Mouse (Mus musculus): ENCODE results near the gene Slc9a8. TPM values are rescaled to one million over a fixed set of nuclear protein-coding genes. Genes with fewer than 3 reads are reported as not detected.
"Not testable (repeated sequence)": the region's sequence is repeated elsewhere in the genome, so short reads cannot be mapped to it uniquely, and the experiment has no call there.

The Slc9a8 gene
- polyA plus RNA-seq, 1 experiment from 2014 or later, result 27.0 TPM

DNA sequence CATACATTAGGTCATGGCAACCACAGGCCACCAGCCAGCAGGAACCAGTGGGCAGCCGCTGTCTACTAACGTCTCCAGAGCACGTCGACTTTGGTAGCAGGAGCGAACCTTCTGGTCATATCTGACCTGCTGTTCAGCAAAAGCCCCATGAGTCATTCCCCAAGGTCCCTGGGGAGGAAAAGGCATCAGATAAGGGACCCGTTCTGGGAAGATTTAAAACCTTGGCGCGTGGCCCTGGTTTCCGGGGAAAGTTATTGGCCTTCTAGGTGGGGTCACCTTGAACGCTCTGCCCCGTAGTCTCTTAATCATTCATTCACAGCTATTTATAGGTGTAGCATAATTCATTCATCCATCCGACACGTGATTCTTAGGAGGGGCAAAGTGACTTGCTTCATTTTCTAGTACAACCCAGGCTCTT, 37.8 kb upstream of the Slc9a8 start:
- no peaks in the 10 kb centered on the region for H3K27me3 ChIP-seq
- H3K9me3 ChIP-seq, result no peaks in the 10 kb centered on the region
- H3K4me1 ChIP-seq (replicated peaks), result 0 out of 2 replicates have a peak, but pooled peaks cover 4% of the 10 kb centered on the region
- ATAC-seq (ENCODE audit: insufficient number of reproducible peaks, insufficient read depth, low FRiP score, low TSS enrichment, low read depth), result no peak
- WGBS, result 84% methylated on average over 13 of the region's 13 CpGs
- no peak overlapping the region for H3K27ac ChIP-seq
- no peak overlapping the region for H3K4me2 ChIP-seq
- H3K36me3 ChIP-seq, result no peaks in the 10 kb centered on the region
- H3K9ac ChIP-seq (replicated peaks), result no peak overlapping the region
- no peak overlapping the region for H3K4me3 ChIP-seq (replicated peaks)

DNA sequence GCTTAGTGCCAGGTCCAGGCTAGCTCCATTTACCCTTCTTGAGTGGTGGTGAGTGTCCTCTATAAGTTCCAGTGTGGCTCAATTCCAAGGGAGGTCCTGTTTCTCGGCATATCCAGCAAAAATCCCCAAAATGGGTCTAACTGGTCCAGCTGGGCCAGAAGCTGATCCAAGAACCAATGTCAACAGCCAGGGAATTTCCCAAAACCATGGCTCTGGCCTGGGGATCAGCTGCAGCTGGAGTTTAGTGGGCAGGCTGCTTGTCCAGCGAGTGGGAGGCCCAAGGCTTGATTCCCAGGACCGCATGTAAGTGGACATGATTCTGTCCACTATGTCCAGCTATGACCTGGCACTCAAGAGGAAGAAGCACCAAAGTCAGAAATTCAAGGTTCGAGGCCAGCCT, 35.1 kb upstream of the Slc9a8 start:
- no peaks in the 10 kb centered on the region for H3K27me3 ChIP-seq
- no peak overlapping the region for H3K4me3 ChIP-seq (replicated peaks)
- no peak for ATAC-seq (ENCODE audit: insufficient number of reproducible peaks, insufficient read depth, low FRiP score, low TSS enrichment, low read depth)
- WGBS, result 85% methylated on average over 4 of the region's 4 CpGs
- H3K27ac ChIP-seq, result no peak overlapping the region
- H3K4me1 ChIP-seq (replicated peaks), result no peaks in the 10 kb centered on the region
- no peak overlapping the region for H3K4me2 ChIP-seq
- H3K9ac ChIP-seq (replicated peaks), result no peak overlapping the region
- no peaks in the 10 kb centered on the region for H3K9me3 ChIP-seq
- no peaks in the 10 kb centered on the region for H3K36me3 ChIP-seq

DNA sequence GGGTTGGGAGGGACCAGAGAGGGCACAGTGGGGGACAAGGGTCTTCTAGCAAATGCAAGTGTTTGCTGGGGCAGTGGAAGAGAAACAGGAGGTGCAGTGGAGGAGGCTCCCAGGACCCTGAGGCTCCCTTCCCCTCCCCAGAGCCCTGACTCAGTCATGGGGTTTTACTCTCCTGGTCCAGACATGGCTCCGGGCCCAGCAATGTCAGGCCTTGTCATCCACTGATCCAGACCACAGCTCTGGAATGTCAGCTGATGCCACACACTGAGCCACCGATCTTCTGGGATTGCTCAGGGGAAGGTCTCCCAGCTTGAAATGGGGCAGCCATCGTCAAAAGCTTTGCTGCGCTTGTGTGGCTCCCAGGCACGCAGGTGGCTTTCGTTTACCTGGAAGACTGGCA, 34.5 kb upstream of the Slc9a8 start:
- Histone ChIP-seq H3K36me3 (no peaks in the 10 kb centered on the region), H3K27me3 (no peaks in the 10 kb centered on the region), H3K27ac (no peak overlapping the region), H3K4me2 (no peak overlapping the region), H3K4me1 (replicated peaks) (no peaks in the 10 kb centered on the region), H3K9me3 (no peaks in the 10 kb centered on the region), H3K9ac (replicated peaks) (no peak overlapping the region), H3K4me3 (replicated peaks) (no peak overlapping the region)
- no peak for ATAC-seq (ENCODE audit: insufficient number of reproducible peaks, insufficient read depth, low FRiP score, low TSS enrichment, low read depth)
- 76% methylated on average over 6 of the region's 6 CpGs for WGBS

DNA sequence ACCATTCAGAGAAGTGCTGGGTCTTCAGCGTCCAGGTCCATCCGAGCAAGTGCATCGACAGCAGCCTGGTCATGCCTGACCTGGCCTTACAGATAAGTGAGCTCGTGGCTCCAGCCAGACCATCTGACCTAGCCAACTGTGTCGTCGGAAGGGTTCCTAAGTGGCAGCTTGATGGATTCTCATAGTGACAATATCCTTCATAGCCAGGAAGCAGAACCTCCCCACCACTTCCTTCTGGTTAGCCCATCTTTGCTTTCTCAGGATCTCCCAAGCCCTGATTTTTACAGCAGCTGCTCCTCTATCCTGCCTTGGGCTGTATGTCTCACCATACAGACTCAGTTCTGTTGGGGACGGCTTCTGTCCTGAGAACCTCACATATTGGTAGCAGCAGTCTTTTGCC, 27.1 kb upstream of the Slc9a8 start:
- Histone ChIP-seq H3K9me3 (no peaks in the 10 kb centered on the region), H3K36me3 (no peaks in the 10 kb centered on the region), H3K9ac (replicated peaks) (no peak overlapping the region), H3K27ac (no peak overlapping the region), H3K27me3 (no peaks in the 10 kb centered on the region), H3K4me1 (replicated peaks) (no peaks in the 10 kb centered on the region), H3K4me3 (replicated peaks) (no peak overlapping the region), H3K4me2 (no peak overlapping the region)
- no peak for ATAC-seq (ENCODE audit: insufficient number of reproducible peaks, insufficient read depth, low FRiP score, low TSS enrichment, low read depth)
- 88% methylated on average over 7 of the region's 7 CpGs for WGBS

DNA sequence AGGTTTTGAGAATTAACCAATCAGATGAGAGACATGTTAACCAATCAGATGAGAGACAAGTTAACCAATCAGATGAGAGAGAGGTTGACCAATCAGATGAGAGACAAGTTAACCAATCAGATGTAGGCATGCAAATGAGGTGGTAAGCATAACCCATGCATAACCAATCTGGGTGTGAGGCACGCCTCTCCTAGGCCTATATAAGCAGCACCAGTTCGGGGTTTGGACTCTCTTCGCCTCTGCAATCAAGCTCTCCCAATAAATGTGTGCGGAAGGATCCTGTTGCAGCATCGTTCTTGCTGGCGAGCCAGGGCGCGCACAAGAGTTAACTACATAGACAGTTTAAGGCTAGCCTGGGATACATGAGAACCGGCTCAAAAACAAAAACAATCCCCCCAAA, 25.1 kb upstream of the Slc9a8 start:
- not testable (repeated sequence) for H3K4me2 ChIP-seq; ATAC-seq (ENCODE audit: insufficient number of reproducible peaks, insufficient read depth, low FRiP score, low TSS enrichment, low read depth); H3K27ac ChIP-seq; H3K4me1 ChIP-seq (replicated peaks); H3K27me3 ChIP-seq; H3K9ac ChIP-seq (replicated peaks); H3K9me3 ChIP-seq; H3K36me3 ChIP-seq; H3K4me3 ChIP-seq (replicated peaks)
- WGBS, result 92% methylated on average over 9 of the region's 9 CpGs

DNA sequence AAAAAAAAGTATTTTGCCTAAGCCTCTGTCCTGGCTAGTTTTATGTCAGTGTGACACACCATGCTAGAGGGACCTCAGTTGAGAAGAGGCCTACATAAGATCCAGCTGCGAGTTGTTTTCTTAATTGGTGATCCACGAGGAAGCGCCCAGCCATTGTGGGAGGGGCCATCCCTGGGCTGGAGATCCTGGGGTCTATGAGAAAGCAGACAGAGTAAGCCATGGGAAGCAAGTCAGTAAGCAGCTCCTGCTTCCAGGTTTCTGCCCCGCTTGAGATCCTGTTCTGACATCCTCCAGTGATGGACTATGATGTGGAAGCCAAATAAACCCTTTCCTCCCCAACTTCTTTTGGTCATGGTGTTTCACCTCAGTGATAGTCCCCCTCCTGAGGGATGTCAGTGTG, 22.5 kb upstream of the Slc9a8 start:
- 55% methylated on average over 4 of the region's 4 CpGs for WGBS
- no peaks in the 10 kb centered on the region for H3K27me3 ChIP-seq

DNA sequence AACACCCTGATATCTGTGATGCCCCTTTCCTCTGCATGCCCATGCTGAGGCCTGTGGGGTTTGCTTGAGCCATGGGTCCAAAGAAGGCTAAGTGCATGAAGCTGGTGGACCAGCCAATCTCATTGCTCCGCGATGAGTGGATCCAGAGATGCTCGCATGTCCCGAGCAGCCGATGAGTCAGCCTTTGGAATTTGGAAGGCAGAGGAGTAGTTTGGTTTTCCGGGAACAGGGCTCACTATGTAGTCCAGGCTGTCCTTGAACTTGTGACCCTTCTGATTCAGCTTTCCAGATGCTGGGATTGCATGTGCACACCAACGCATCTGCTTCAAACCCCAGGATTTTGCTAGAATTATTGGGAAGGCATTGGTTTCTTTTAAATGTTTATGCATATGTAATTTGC, 21.9 kb upstream of the Slc9a8 start:
- H3K4me2 ChIP-seq, result no peak overlapping the region
- no peaks in the 10 kb centered on the region for H3K36me3 ChIP-seq
- WGBS, result 86% methylated on average over 7 of the region's 7 CpGs
- H3K27ac ChIP-seq, result no peak overlapping the region
- H3K9ac ChIP-seq (replicated peaks), result no peak overlapping the region
- no peak for ATAC-seq (ENCODE audit: insufficient number of reproducible peaks, insufficient read depth, low FRiP score, low TSS enrichment, low read depth)
- H3K9me3 ChIP-seq, result no peaks in the 10 kb centered on the region
- H3K4me1 ChIP-seq (replicated peaks), result no peaks in the 10 kb centered on the region
- no peak overlapping the region for H3K4me3 ChIP-seq (replicated peaks)
- H3K27me3 ChIP-seq, result no peaks in the 10 kb centered on the region

More for the DNA sequence above, 22.5 kb upstream of the Slc9a8 start:
- Histone ChIP-seq H3K4me1 (replicated peaks) (no peaks in the 10 kb centered on the region), H3K9ac (replicated peaks) (no peak overlapping the region), H3K36me3 (no peaks in the 10 kb centered on the region), H3K27ac (no peak overlapping the region), H3K4me2 (no peak overlapping the region), H3K9me3 (no peaks in the 10 kb centered on the region), H3K4me3 (replicated peaks) (no peak overlapping the region)
- no peak for ATAC-seq (ENCODE audit: insufficient number of reproducible peaks, insufficient read depth, low FRiP score, low TSS enrichment, low read depth)

DNA sequence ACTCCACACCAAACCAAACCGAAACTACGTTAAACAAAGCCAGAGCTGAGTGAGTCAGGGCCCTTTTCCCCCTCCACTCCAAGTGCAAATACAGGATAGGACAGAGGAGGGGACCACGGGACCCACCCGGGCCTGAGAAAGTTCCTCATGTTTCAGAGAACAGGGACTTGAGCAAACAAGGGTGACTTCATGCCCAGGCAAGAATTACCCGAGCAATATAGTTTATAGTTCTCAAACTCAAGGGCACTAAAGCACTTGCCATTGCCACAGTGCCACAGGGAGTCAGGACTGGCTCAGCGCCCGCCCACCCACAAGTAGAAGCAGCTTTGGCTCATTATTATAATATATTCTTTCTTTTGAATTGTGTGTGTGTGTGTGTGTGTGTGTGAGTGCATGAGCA, 18.4 kb upstream of the Slc9a8 start:
- Histone ChIP-seq H3K27me3 (no peaks in the 10 kb centered on the region), H3K36me3 (no peaks in the 10 kb centered on the region), H3K4me2 (no peak overlapping the region), H3K4me1 (replicated peaks) (no peaks in the 10 kb centered on the region), H3K9ac (replicated peaks) (no peak overlapping the region), H3K27ac (no peak overlapping the region), H3K9me3 (no peaks in the 10 kb centered on the region), H3K4me3 (replicated peaks) (no peak overlapping the region)
- ATAC-seq (ENCODE audit: insufficient number of reproducible peaks, insufficient read depth, low FRiP score, low TSS enrichment, low read depth), result no peak
- WGBS, result 77% methylated on average over 7 of the region's 7 CpGs

DNA sequence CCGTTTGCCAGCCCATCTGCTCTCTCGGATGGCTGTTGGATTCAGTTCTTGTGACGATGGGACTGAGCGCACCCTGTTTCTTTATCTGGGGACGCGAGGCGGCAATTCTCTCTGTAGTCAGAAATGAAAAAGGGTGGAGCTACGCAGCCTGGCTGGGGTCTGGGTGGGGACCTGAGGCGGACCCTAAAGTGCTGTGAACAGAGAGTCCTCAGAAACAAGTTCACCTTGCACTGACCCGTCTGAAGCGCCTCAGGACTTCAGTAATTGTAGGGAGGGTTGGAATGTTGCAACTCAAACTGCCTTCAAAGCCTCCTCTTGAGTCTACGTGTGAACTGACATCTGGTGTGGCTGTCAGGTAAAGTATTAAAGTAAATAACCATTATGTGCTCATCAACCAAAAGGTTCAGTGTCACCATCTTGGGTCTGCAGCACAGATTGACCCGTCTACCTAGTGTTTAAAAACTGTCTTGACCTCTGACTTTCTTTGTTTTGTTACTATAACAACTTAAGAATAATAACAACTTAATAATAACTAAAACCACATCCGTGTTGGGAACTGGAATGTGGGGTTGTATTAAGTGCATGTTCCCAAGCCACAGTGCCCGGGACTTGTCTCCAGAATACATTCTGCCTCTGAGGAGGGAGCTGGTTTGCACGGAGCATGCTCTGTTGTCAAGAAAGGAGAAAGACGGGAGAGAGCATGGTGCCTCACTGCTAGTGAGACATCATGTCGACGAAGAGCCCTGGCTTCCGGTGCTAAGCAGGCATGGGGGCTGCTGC, 16.2 kb upstream of the Slc9a8 start:
- WGBS, result 80% methylated on average over 20 of the region's 20 CpGs
- Histone ChIP-seq H3K4me2 (no peak overlapping the region), H3K4me1 (replicated peaks) (no peaks in the 10 kb centered on the region), H3K4me3 (replicated peaks) (no peak overlapping the region), H3K27ac (no peak overlapping the region), H3K9ac (replicated peaks) (no peak overlapping the region), H3K36me3 (no peaks in the 10 kb centered on the region), H3K9me3 (no peaks in the 10 kb centered on the region), H3K27me3 (no peaks in the 10 kb centered on the region)
- no peak for ATAC-seq (ENCODE audit: insufficient number of reproducible peaks, insufficient read depth, low FRiP score, low TSS enrichment, low read depth)

DNA sequence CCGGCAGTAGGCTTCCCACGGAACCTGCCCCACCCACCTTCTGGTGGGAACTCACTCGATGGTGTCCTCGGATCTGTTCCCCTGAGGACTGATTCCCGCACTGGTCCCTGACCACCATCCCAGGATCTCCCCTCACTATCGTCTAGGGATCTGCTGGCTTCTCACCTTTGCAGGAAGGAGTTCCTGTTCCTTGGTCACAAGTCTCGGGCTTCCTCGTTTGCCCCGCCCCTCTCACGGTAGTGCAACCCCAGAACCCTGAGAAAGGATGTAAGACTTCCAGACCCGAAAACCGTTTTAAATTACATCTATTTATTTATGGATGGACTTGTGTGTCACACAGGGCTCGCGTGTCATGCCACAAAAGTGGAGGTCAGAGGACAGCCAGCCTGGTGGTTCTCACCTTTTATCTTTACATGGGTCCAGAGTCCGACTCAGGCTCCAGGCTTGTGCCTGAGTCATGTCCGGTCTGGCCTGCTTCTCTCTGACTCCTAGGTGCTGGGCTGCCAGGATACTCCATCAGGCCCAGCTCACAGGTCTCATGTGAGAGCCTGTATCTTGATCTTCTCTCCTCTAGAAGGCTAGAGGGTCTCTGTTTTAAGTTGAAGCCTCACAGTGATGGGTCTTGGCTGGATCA, 14.1 kb upstream of the Slc9a8 start:
- no peak for ATAC-seq (ENCODE audit: insufficient number of reproducible peaks, insufficient read depth, low FRiP score, low TSS enrichment, low read depth)
- Histone ChIP-seq H3K4me2 (no peak overlapping the region), H3K9ac (replicated peaks) (no peak overlapping the region), H3K9me3 (no peaks in the 10 kb centered on the region), H3K4me1 (replicated peaks) (no peaks in the 10 kb centered on the region), H3K4me3 (replicated peaks) (no peak overlapping the region), H3K36me3 (no peaks in the 10 kb centered on the region), H3K27ac (no peak overlapping the region), H3K27me3 (no peaks in the 10 kb centered on the region)
- 93% methylated on average over 16 of the region's 16 CpGs for WGBS

DNA sequence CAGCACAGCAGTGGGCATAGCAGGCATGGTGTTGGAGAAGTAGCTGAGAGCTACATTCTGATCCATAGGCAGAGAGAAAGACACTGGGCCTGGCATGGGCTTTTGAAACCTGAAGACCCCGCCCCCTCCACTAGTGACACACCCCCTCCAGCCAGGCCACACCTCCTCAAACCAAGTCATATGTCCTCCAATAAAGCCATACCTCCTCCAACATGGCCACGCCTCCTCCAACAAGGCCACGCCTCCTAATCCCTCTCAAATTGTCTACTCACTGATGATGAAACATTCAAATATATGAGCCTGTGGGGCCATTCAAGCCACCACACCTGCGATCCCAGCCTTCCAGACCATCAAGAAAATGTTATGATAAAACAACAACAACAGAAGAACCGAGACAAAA, 7.1 kb upstream of the Slc9a8 start:
- Histone ChIP-seq H3K4me3 (replicated peaks) (no peak overlapping the region), H3K4me1 (replicated peaks) (no peaks in the 10 kb centered on the region), H3K27me3 (no peaks in the 10 kb centered on the region), H3K9ac (replicated peaks) (no peak overlapping the region), H3K27ac (no peak overlapping the region), H3K36me3 (no peaks in the 10 kb centered on the region), H3K9me3 (0 out of 2 replicates have a peak, but pooled peaks cover 7% of the 10 kb centered on the region), H3K4me2 (no peak overlapping the region)
- WGBS, result 92% methylated on average over 5 of the region's 5 CpGs
- no peak for ATAC-seq (ENCODE audit: insufficient number of reproducible peaks, insufficient read depth, low FRiP score, low TSS enrichment, low read depth)

Data from limb, embryonic 12.5 days (tissue).